Mouse (Mus musculus): ENCODE measurements at regions not wholly inside any gene's neighbourhood (a gene's known extent, or its start where the extent isn't known, plus 50 kb on each side); places are given as distances from the start of the nearest gene placed in this dataset.

GRCm38 (mm10) chr4:33552856-33553255, 242.7 kb downstream of the Rngtt start:
- no peak for DNase-seq (ENCODE audit: low spot score)

- no peak for DNase-seq (ENCODE audit: low spot score)
These were observed 244.5 kb downstream of the Rngtt start for GRCm38 (mm10) chr4:33554606-33555005.

- DNase-seq (ENCODE audit: low spot score) = no peak
These were observed 245.3 kb downstream of the Rngtt start for GRCm38 (mm10) chr4:33555231-33555933.

GRCm38 (mm10) chr4:33555966-33556365, 245.9 kb downstream of the Rngtt start:
- DNase-seq (ENCODE audit: low spot score) = no peak

- DNase-seq (ENCODE audit: low spot score) = no peak
These were observed 246.8 kb downstream of the Rngtt start for GRCm38 (mm10) chr4:33556661-33557540.

GRCm38 (mm10) chr4:33570274-33570673, 260.2 kb downstream of the Rngtt start:
- no peak for DNase-seq (ENCODE audit: low spot score)

- DNase-seq (ENCODE audit: low spot score) = no peak
These were observed 261.2 kb downstream of the Rngtt start for GRCm38 (mm10) chr4:33571351-33571750.

GRCm38 (mm10) chr4:33577631-33578030, 267.5 kb downstream of the Rngtt start:
- DNase-seq (ENCODE audit: low spot score) = no peak

- no peak for DNase-seq (ENCODE audit: low spot score)
These were observed 270.4 kb downstream of the Rngtt start for GRCm38 (mm10) chr4:33580491-33580890.

GRCm38 (mm10) chr4:33581180-33581591, 271.1 kb downstream of the Rngtt start:
- DNase-seq (ENCODE audit: low spot score) = no peak

- DNase-seq (ENCODE audit: low spot score) = no peak
These were observed 271.8 kb downstream of the Rngtt start for GRCm38 (mm10) chr4:33581766-33582525.

GRCm38 (mm10) chr4:33582986-33583720, 273.0 kb downstream of the Rngtt start:
- no peak for DNase-seq (ENCODE audit: low spot score)

GRCm38 (mm10) chr4:33583979-33584907, 274.1 kb downstream of the Rngtt start:
- DNase-seq (ENCODE audit: low spot score) = no peak

GRCm38 (mm10) chr4:33585821-33586220, 275.7 kb downstream of the Rngtt start:
- DNase-seq (ENCODE audit: low spot score) = no peak

- DNase-seq (ENCODE audit: low spot score) = no peak
These were observed 276.1 kb downstream of the Rngtt start for GRCm38 (mm10) chr4:33586290-33586614.

- peak; percentile 25 for DNase-seq (ENCODE audit: low spot score)
These were observed 276.7 kb downstream of the Rngtt start for GRCm38 (mm10) chr4:33586615-33587451.

GRCm38 (mm10) chr4:33587666-33588065, 277.6 kb downstream of the Rngtt start:
- peak; percentile 56 for DNase-seq (ENCODE audit: low spot score)

- no peak for DNase-seq (ENCODE audit: low spot score)
These were observed 278.0 kb downstream of the Rngtt start for GRCm38 (mm10) chr4:33588127-33588526.

- DNase-seq (ENCODE audit: low spot score) = no peak
These were observed 279.1 kb downstream of the Rngtt start for GRCm38 (mm10) chr4:33589207-33589606.

Data from heart, adult 8-10 months (tissue).